Mouse (Mus musculus): ENCODE results near the gene Creb3l1. TPM values are rescaled to one million over a fixed set of nuclear protein-coding genes. Genes with fewer than 3 reads are reported as not detected.

Gene Creb3l1
- polyA plus RNA-seq, 1 experiment from 2014 or later, result 1.3 TPM

DNA sequence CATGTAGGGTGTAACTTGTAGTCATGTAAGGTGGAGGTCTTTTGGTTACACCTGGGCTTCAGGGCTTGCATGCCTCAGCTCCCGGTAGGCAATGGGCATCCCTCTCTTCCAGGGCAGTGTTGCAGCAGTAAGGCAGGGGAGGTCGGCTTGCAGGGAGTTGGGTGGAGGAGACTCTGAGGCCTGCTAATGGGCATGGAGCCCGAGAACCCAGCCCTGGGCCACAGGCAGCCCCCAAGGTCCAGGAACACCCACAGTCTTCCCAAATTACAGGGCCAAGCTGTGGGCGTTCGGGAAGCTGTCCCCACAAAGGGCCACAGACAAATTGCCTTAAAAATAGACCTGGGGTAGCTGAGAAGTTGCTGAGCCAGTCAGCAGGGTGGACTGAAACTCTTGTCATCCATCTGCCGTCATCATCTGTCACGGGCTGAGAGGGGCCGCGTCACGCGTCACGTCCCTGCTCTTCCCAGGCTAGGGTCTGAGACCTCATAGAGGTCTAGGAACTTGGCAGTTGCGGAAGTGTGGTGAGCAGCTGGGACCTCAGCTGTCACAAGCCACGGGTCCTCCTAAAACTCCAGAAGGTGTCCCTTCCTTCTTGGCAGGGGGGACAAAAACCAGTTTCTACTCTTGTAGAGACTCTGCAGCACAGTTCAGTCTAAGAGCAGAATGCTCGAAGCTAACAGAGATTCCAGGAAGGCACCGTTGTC lies 26.2 kb downstream of the Creb3l1 start:
- WGBS, result 78% methylated on average over 16 of the region's 16 CpGs
- no peak overlapping the region for H3K4me2 ChIP-seq

DNA sequence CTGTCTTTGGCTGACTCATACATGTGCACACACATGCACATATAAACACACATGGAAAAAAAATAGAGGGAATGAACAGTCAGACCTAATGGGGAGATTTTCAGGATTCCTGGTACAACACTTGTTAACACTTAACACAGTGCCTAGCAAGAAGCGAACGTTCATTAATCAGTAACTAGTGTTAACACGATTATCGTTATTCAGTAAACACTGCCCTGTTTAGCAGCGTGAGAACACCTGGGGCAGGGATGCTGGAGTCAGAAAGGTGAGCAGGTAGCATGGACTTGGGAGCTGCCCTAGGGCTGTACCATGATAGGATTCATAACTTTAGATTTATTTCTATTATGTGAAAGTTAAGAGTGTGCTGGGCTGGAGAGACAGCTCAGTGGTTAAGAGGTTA lies 28.3 kb downstream of the Creb3l1 start:
- 81% methylated on average over 5 of the region's 5 CpGs for WGBS
- Histone ChIP-seq H3K4me3 (replicated peaks) (no peak overlapping the region), H3K36me3 (no peaks in the 10 kb centered on the region), H3K4me1 (replicated peaks) (no peaks in the 10 kb centered on the region), H3K9me3 (no peaks in the 10 kb centered on the region), H3K4me2 (no peak overlapping the region), H3K27me3 (peaks cover 6% of the 10 kb centered on the region; the same call in 1 of the 2 replicates), H3K27ac (no peak overlapping the region), H3K9ac (replicated peaks) (no peak overlapping the region)
- no peak for ATAC-seq (ENCODE audit: insufficient number of reproducible peaks, insufficient read depth, low FRiP score, low TSS enrichment, low read depth)

More for the DNA sequence above, 26.2 kb downstream of the Creb3l1 start:
- no peak overlapping the region for H3K9ac ChIP-seq (replicated peaks)
- ATAC-seq (ENCODE audit: insufficient number of reproducible peaks, insufficient read depth, low FRiP score, low TSS enrichment, low read depth), result no peak
- peaks cover 6% of the 10 kb centered on the region for H3K27me3 ChIP-seq
- no peak overlapping the region for H3K27ac ChIP-seq
- no peaks in the 10 kb centered on the region for H3K9me3 ChIP-seq
- H3K36me3 ChIP-seq, result no peaks in the 10 kb centered on the region
- no peaks in the 10 kb centered on the region for H3K4me1 ChIP-seq (replicated peaks)
- H3K4me3 ChIP-seq (replicated peaks), result no peak overlapping the region

DNA sequence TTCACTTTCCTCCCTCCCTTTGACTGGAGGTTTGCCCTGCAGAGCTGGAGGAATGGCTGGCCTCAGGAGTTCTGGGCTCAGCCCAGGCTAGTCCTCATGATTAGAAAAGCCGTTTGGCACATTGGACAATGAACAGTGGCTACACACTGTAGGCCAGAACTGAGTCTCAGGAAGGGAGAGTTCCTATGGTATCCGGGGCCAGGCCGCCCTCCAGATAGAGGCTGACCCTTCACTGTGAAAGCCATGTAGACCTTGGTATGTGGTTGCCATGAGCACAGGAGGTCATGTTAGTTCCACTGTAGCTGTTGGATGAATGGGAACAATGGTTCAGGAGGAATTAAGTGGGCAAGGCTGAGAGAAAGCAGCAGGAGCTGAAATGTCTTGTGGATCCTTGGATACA lies 30.9 kb downstream of the Creb3l1 start:
- Histone ChIP-seq H3K36me3 (no peaks in the 10 kb centered on the region), H3K9ac (replicated peaks) (no peak overlapping the region), H3K4me1 (replicated peaks) (no peaks in the 10 kb centered on the region), H3K9me3 (no peaks in the 10 kb centered on the region), H3K4me2 (no peak overlapping the region), H3K4me3 (replicated peaks) (no peak overlapping the region), H3K27ac (no peak overlapping the region), H3K27me3 (peaks cover 6% of the 10 kb centered on the region; the same call in 1 of the 2 replicates)
- ATAC-seq (ENCODE audit: insufficient number of reproducible peaks, insufficient read depth, low FRiP score, low TSS enrichment, low read depth), result no peak
- WGBS, result 87% methylated on average over 3 of the region's 3 CpGs

DNA sequence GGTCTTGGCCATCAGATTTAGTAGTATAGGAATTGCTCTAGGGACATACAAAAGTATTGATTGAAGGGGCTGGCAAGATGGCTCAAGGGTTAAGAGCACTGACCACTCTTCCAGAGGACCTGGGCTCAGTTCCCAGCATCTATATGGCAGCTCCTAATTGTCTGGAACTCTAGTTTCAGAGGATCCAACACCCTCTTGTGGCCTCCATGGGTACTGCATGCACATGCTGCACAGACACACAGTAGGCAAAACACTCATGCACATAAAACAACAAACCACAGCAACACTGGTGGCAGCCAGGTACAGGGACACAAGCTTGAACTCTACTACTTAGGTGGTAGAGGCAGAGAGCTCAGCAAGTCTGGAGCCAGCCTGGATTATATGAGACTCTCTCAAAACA lies 34.6 kb downstream of the Creb3l1 start:
- Histone ChIP-seq H3K9me3 (no peaks in the 10 kb centered on the region), H3K27me3 (peaks cover 10% of the 10 kb centered on the region; the same call in 1 of the 2 replicates), H3K9ac (replicated peaks) (no peak overlapping the region), H3K4me1 (replicated peaks) (0 out of 2 replicates have a peak, but pooled peaks cover 7% of the 10 kb centered on the region), H3K36me3 (no peaks in the 10 kb centered on the region), H3K4me2 (no peak overlapping the region), H3K27ac (no peak overlapping the region), H3K4me3 (replicated peaks) (no peak overlapping the region)
- ATAC-seq (ENCODE audit: insufficient number of reproducible peaks, insufficient read depth, low FRiP score, low TSS enrichment, low read depth), result no peak

DNA sequence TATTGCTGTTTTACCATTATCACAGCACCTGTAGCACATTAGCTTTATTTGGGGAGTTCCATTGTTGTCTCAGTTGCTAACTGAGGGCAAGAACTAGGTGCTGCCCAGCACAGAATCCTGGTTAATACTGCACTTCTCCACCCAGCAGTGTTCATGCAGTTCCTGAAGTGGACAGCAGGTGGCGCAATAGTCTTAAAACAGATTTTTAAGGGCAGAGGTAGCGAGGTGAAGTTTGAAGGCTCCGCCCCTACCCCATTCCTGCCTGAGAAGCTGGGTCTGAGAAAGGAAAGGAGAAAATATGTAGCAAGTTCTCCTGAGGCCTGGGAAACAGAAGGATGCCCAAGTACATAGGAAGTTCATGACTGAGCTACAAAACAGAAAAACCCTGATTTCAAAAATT lies 36.8 kb downstream of the Creb3l1 start:
- ATAC-seq (ENCODE audit: insufficient number of reproducible peaks, insufficient read depth, low FRiP score, low TSS enrichment, low read depth), result no peak
- no peaks in the 10 kb centered on the region for H3K36me3 ChIP-seq
- peaks cover 17% of the 10 kb centered on the region for H3K4me1 ChIP-seq (replicated peaks)
- 0% methylated on average over 3 of the region's 3 CpGs for WGBS
- no peak overlapping the region for H3K4me3 ChIP-seq (replicated peaks)
- H3K27me3 ChIP-seq, result peaks cover 7% of the 10 kb centered on the region; the same call in 1 of the 2 replicates
- H3K9ac ChIP-seq (replicated peaks), result no peak overlapping the region
- no peak overlapping the region for H3K4me2 ChIP-seq
- H3K27ac ChIP-seq, result no peak overlapping the region
- no peaks in the 10 kb centered on the region for H3K9me3 ChIP-seq

DNA sequence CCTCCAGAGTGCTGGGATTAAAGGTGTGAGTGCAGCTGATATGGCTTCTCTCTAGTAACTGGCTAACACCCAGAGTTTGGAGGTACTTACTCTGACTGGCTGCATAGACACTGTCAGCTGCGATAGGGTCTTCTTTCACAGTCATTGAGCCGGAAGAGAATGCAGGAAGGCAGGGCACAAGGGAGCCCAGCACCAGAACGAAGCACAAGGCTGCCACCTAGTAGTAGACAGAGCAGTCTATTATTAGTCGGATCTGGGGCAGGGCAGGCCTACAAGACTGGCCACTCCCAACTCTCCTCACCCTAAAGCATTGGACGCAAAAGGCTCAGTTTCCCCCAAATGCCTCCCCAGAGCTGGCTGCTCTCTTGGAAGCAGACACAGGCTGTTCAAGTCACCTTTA lies 38.2 kb downstream of the Creb3l1 start:
- 5% methylated on average over 5 of the region's 5 CpGs for WGBS

DNA sequence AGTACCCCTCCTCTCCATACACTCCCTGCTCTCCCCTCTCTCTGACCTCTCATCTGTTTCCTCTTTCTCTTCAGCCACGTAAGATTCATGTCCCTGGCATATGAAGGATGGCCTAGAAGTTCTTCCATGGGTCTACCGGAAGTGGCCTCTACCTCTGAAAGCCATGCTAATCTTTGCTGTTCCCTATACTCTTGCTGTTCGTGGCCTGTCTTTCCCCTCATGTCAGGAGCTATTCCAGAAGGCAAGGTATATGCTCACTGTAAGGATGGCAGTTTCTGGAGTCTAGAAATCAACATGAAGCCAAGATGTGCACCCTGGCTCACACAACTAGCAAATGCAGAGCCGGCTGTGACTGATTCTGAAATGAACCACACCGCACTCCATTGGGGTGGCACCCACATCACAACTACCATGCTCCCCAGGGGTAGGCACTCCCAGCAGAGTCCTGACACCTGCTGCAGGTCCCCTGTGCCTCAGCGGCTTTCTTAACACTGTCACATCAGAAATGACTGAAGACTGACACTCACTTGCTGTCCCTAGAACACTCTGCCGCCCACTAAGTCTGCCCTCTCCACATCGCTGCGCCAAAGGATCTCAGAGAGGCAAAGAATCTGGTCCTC lies 39.3 kb downstream of the Creb3l1 start:
- H3K4me3 ChIP-seq (replicated peaks), result peak overlapping the region; percentile 24; the same call in 1 of the 2 replicates

More for the DNA sequence above, 38.2 kb downstream of the Creb3l1 start:
- no peak overlapping the region for H3K27ac ChIP-seq
- no peak overlapping the region for H3K4me2 ChIP-seq
- H3K36me3 ChIP-seq, result no peaks in the 10 kb centered on the region
- ATAC-seq (ENCODE audit: insufficient number of reproducible peaks, insufficient read depth, low FRiP score, low TSS enrichment, low read depth), result no peak
- no peaks in the 10 kb centered on the region for H3K9me3 ChIP-seq
- H3K4me1 ChIP-seq (replicated peaks), result peaks cover 18% of the 10 kb centered on the region
- H3K4me3 ChIP-seq (replicated peaks), result no peak overlapping the region
- H3K9ac ChIP-seq (replicated peaks), result no peak overlapping the region
- H3K27me3 ChIP-seq, result peaks cover 7% of the 10 kb centered on the region; the same call in 1 of the 2 replicates

DNA sequence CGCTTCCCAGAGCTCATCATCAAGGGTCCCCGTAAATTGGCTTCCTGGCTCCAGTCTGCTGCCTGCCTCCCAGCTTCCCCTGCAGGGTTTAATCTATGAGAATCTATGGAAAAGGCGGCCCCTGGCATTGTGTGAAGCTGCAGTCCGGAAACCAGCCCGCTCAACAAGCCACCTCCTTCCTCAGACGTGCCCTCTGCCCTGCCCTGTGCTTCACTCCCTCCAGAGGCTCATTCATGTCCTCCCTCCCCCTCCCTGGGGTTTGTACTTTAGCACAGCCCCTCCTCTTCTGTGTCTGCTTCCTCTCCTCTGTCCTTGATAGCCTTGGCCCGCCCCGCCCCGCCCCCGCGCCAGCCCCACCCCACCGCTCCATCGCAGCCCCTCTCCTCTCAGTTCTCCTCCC lies 39.9 kb downstream of the Creb3l1 start:
- Histone ChIP-seq H3K4me3 (replicated peaks) (peak overlapping the region; percentile 24), H3K4me1 (replicated peaks) (peaks cover 32% of the 10 kb centered on the region), H3K4me2 (peak overlapping the region; percentile 54), H3K9me3 (no peaks in the 10 kb centered on the region), H3K27me3 (peaks cover 7% of the 10 kb centered on the region; the same call in 1 of the 2 replicates), H3K36me3 (no peaks in the 10 kb centered on the region), H3K9ac (replicated peaks) (peak overlapping the region; percentile 51), H3K27ac (0 out of 2 replicates have a peak overlapping the region, but pooled peaks have one; percentile 43)
- peak; percentile 44 for ATAC-seq (ENCODE audit: insufficient number of reproducible peaks, insufficient read depth, low FRiP score, low TSS enrichment, low read depth)
- 3% methylated on average over 13 of the region's 13 CpGs for WGBS

More for the DNA sequence above, 39.3 kb downstream of the Creb3l1 start:
- 0 out of 2 replicates have a peak overlapping the region, but pooled peaks have one; percentile 51 for H3K9ac ChIP-seq (replicated peaks)
- peak overlapping the region; percentile 54 for H3K4me2 ChIP-seq
- no peaks in the 10 kb centered on the region for H3K9me3 ChIP-seq
- peaks cover 7% of the 10 kb centered on the region; the same call in 1 of the 2 replicates for H3K27me3 ChIP-seq
- H3K27ac ChIP-seq, result no peak overlapping the region
- no peaks in the 10 kb centered on the region for H3K36me3 ChIP-seq
- H3K4me1 ChIP-seq (replicated peaks), result peaks cover 28% of the 10 kb centered on the region
- no peak; the same call in 1 of the 2 replicates for ATAC-seq (ENCODE audit: insufficient number of reproducible peaks, insufficient read depth, low FRiP score, low TSS enrichment, low read depth)
- 26% methylated on average over 9 of the region's 9 CpGs for whole genome bisulfite sequencing

DNA sequence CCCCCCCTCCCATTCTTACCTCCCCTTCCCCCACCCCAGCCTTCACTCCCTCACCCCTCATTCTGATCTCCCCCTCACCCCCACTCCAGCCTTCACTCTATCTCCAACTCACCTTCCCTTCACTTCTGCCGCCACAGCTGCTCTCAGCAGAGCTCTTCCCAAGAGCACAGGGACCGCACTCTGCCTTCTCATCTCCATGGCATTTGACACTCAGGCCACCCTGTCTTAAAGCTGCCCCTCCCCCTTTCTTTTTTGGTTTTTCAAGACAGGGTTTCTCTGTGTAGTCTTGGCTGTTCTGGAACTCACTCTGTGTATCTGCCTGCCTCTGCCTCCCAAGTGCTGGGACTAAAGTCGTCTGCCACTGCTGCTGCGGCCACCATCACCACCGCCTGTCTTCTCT lies 43.5 kb downstream of the Creb3l1 start:
- WGBS, result 42% methylated on average over 5 of the region's 5 CpGs
- H3K27ac ChIP-seq, result no peak overlapping the region

DNA sequence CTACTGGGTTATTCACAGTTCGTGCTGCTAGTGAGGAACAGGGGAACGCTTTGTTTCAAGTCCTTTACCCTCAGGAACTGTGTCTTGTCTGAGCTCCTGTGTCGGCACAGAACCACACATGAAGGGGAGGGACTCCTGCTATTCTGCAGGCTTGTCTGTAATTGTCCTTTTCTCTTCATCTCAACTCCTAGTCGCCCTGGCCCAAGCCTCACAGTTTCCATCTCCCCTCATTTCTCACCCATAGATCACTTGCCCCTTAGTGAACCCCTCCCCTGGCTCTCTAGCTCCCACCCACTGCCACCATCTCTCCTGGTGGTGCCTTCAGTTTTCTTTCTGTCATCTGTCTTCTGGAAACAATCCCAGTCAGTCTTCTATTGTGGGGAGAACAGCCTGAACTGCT lies 44.1 kb downstream of the Creb3l1 start:
- Histone ChIP-seq H3K4me2 (no peak overlapping the region), H3K4me3 (replicated peaks) (no peak overlapping the region), H3K27me3 (peaks cover 42% of the 10 kb centered on the region), H3K36me3 (no peaks in the 10 kb centered on the region), H3K4me1 (replicated peaks) (peaks cover 54% of the 10 kb centered on the region), H3K9me3 (no peaks in the 10 kb centered on the region), H3K27ac (no peak overlapping the region), H3K9ac (replicated peaks) (no peak overlapping the region)
- no peak for ATAC-seq (ENCODE audit: insufficient number of reproducible peaks, insufficient read depth, low FRiP score, low TSS enrichment, low read depth)
- 8% methylated on average over 4 of the region's 4 CpGs for WGBS

More for the DNA sequence above, 43.5 kb downstream of the Creb3l1 start:
- no peak for ATAC-seq (ENCODE audit: insufficient number of reproducible peaks, insufficient read depth, low FRiP score, low TSS enrichment, low read depth)
- H3K4me1 ChIP-seq (replicated peaks), result peaks cover 48% of the 10 kb centered on the region
- no peak overlapping the region for H3K4me3 ChIP-seq (replicated peaks)
- no peak overlapping the region for H3K4me2 ChIP-seq
- no peaks in the 10 kb centered on the region for H3K9me3 ChIP-seq
- H3K36me3 ChIP-seq, result no peaks in the 10 kb centered on the region
- peaks cover 36% of the 10 kb centered on the region for H3K27me3 ChIP-seq
- H3K9ac ChIP-seq (replicated peaks), result no peak overlapping the region

DNA sequence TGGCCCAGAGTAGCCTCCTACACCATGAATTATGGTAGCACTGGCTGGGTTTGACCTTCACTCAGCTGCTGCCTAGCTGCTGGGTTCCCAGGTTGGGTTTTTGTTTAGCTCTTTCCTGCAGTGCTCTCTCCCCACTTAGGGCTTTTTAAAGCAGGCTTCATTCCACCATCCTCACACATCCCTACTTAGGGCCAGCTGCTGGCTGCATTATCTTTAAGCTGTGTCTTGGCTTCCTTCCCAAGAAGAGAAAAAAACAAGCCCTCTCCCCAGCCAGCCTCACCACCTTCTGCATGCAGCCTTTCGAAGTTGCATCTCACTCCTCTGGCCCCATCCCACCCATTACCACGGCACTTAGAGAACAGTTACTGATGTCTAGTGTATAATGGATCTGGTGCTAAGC lies 45.8 kb downstream of the Creb3l1 start:
- Histone ChIP-seq H3K27me3 (peaks cover 59% of the 10 kb centered on the region), H3K4me1 (replicated peaks) (peaks cover 40% of the 10 kb centered on the region)
- WGBS, result 27% methylated on average over 2 of the region's 2 CpGs

More for the DNA sequence above, 45.8 kb downstream of the Creb3l1 start:
- no peak overlapping the region for H3K9ac ChIP-seq (replicated peaks)
- no peaks in the 10 kb centered on the region for H3K9me3 ChIP-seq
- H3K4me2 ChIP-seq, result no peak overlapping the region
- H3K4me3 ChIP-seq (replicated peaks), result no peak overlapping the region
- no peak overlapping the region for H3K27ac ChIP-seq
- ATAC-seq (ENCODE audit: insufficient number of reproducible peaks, insufficient read depth, low FRiP score, low TSS enrichment, low read depth), result no peak
- no peaks in the 10 kb centered on the region for H3K36me3 ChIP-seq
